Mouse (Mus musculus): ENCODE measurements around the gene Vti1a.
A peak's percentile ranks its signal among the peaks of the same experiment; 100 is the strongest.

Vti1a gene

DNA sequence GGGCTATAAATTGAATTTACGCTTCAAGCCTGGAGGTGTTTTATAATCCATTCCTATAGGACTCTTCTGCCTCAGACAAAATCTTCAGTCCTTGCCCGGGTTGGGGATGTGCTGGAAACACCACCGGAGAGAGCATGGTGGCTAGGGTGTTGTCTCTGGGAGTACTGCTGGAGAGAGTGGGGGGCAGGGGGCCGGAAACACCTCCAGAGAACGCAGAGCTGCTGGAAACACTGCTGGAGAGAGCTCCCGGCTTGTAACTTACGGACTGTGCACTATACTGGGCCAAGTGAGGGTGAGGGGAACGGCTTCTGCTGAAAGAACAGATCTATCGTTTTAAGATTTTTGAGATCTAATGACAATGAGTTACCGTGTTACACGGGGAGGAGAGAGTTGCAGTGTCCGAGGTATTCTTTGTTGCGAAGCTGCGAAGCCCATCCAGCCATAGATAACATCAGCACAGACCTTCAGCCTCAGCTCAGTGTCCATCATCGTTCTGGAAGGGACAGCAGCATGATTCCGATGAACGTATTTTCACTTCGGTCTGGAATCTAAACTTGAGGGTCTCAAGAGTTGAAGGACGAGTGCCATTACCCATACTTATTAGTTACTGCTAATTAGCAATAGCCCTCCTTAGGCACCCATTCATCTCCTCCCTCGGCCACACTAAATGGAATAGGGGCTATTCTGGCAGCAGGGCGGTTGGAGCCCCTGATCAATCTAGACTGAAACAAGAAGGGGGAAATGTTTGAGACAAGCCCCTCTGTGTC lies 140.4 kb downstream of the Vti1a start:
- DNase-seq (ENCODE audit: low spot score in 2 of 2) = no peak

DNA sequence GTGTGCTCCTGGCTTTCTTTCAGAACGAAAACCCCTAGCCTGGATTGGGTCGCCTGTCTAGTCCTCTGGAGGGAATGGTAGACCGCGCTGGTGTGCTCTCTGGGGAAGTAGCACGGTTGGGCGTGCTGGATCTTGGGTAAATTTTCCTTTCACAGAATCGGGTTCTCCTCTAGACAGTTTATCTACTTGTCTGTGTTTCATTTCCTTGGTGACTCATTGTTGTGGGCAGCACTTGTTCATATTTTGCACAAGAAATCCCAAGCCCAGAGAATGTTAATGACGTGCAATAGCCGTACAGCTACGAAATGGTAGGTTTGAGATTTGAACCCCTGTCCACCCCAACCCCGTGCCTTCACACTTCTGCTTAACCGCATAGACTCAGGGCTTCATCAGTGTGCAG lies 145.9 kb downstream of the Vti1a start:
- DNase-seq (ENCODE audit: low spot score in 2 of 2) = no peak

DNA sequence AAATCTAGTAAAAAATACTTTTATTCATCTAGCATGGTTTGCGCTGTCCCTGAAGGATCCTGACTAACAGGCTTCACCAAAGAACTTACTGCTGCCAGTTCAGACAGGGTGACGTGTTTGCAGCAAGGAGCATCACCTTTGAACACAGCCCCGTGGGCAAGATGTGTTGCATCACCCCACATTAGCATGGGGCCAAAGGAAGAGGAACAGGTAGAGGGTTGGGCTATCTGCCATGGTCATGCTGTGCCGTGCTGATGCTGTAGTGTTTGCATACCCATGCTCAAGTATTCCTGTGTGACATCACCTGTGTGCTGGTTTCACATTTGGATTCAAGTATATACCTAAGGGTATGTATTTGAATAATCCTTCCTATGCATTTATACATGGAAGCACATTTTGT lies 147.6 kb downstream of the Vti1a start:
- DNase-seq (ENCODE audit: low spot score in 2 of 2) = no peak

DNA sequence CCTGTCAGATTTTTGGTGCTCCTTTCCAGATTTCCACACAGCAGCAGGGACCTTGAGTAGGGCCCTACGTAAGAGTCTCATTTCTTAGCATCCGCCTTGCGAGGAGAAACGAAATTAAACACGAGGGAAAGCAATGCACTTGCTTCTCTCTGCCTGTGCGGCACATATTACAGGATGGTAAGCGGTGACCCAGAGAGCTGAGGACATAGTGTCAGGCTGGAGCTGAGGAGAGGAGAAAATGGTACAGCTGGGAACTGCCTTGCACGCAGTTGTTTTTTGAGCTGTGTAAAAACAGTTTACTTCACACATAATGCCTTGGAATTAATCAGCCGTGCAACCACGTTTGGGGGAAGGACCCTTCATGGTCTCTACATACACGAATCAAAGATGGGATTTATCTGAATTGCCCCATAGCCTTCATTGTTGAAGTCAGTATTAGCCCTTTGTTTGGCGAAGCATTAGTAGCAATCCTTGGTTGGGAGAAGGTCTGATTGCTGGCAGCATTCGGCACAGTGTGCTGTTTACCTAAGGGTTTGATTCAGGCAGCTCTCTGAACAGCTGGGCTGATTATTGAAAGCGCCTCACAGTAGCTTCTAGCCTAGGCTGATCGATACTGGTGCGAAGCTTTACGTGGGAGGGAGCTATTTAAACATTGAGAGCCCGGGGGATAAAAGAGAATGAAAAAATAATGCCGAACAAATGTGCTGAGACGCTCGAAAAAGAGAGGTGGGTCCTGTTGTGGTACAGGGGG lies 153.4 kb downstream of the Vti1a start:
- no peak for DNase-seq (ENCODE audit: low spot score in 2 of 2)

DNA sequence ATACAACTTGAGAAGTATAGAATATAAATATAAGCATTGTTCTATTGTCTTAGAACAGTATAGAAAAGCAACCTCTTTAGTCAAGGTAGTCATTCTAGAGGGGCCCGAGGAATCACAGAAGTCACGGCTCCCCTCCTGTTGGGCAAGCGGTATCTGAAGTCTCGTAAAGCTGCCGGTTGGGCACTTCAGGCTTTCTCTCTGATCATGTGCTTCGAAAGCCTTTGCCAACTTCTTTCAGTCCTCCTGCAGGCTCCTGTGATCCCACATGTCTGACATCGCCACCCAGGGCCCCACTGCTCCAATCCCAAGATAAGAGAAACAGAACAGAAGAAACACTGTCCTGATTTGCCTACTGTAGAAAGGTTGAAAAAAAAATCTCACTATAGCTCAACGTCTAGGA lies 156.5 kb downstream of the Vti1a start:
- no peak for DNase-seq (ENCODE audit: low spot score in 2 of 2)

DNA sequence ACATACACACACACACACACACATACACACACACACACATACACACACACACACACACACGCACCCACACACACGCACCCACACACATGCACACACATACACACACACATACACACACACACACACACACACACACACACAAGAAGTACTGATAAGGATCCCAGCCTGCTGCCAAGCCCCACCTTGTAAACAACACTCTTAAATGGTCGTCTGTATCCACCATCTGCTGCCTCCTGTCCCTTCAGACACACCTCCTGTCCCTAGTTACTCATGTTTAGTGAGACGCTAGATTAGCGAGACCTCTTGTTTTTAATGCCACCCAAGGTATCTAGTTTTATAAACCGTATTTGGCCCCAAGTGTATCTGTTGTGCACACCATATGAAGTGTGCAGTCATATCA lies 158.1 kb downstream of the Vti1a start:
- no peak for DNase-seq (ENCODE audit: low spot score in 2 of 2)

DNA sequence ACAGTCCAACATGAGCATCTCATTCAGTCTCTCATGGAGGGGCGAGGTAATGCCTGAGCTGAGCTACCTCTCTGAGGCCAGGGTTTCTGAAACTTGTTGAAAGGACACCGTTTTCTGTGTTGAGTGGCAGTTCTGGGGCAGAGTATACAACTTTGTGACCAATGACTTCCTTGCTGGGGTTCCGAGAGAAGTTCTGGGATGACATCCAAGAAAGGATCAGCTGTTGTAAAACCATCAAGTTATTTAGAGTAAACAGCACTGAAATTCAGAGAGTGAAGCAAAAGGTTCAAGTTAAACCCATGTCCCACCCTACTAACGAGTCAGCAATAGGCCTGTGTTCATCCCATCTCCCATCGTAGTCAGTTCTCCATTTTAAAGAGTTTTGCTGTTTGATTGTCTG lies 164.4 kb downstream of the Vti1a start:
- DNase-seq (ENCODE audit: low spot score in 2 of 2) = no peak

DNA sequence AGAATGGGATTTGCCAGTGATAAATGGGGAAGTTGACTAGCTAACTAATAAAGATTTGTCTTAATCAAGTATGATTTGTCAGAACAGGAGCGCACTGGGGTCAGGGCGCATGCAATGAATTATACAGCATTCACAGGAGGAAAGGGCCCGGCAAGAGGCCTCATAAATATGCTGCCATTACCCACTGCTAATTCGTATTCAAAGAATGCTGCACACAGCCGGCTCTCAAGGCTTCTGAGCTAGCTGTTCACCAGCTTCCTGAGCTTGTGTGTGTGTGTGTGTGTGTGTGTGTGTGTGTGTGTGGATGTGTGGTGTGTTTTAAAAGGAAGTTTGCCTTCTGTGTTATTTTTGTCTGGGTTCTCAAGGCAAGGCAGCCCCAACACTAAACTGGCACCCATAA lies 165.2 kb downstream of the Vti1a start:
- DNase-seq (ENCODE audit: low spot score in 2 of 2) = no peak

DNA sequence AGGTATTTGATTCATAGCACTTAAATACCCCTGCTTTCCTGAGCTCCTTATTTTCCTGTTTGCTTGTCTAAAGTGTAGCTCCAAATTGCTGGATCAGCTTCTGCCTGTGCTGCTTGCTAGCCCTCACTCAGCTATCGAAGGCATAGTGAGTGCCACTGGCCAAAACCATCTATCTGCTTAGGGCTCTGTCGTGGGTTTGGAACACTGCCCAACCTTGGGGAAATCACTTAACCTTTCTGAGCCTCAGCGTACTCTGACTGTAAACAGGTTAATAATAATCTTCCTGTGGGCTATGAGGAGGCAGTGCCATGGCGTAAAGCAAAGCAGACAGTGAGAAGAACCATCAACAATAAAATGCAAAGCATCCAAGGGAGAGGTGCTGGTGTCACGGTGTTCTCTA lies 167.4 kb downstream of the Vti1a start:
- no peak for DNase-seq (ENCODE audit: low spot score in 2 of 2)

DNA sequence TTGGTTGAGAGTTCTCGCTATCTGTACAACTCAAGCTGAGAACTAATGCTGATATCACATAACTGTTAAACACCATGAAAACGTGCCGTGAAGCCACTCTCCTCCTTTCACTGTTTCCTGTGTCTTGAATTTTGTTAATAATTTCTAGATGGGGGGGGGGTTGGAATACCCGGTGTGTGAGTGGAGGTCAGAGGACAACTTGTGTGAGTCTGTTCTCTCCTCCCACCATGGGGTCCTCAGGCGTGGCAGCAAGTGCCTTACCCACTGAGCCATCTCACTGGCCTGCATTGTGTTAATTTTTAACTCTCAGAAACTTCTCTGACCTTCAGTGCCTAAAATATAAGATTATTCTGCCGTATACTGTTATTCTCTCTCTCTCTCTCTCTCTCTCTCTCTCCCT lies 168.5 kb downstream of the Vti1a start:
- DNase-seq (ENCODE audit: low spot score in 2 of 2) = no peak

DNA sequence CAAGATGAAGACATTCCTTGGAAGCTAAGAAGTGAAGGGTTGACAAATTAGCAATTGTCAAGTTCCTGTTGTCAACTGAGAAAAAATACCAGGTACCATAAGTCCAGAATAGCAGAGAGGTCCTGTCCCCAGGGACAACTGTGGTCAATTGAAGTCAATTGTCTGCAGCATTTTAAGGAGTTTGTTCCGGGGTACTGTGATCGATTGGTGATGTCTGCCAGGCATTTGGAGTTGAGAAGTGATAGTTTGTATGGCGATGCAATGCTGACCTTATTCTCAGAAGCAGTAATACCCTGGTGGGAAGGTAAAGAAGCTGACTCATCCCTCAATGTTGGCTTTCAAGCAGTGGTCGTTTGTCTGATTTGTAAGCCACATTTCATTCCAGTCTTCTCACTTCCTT lies 170.4 kb downstream of the Vti1a start:
- no peak for DNase-seq (ENCODE audit: low spot score in 2 of 2)

DNA sequence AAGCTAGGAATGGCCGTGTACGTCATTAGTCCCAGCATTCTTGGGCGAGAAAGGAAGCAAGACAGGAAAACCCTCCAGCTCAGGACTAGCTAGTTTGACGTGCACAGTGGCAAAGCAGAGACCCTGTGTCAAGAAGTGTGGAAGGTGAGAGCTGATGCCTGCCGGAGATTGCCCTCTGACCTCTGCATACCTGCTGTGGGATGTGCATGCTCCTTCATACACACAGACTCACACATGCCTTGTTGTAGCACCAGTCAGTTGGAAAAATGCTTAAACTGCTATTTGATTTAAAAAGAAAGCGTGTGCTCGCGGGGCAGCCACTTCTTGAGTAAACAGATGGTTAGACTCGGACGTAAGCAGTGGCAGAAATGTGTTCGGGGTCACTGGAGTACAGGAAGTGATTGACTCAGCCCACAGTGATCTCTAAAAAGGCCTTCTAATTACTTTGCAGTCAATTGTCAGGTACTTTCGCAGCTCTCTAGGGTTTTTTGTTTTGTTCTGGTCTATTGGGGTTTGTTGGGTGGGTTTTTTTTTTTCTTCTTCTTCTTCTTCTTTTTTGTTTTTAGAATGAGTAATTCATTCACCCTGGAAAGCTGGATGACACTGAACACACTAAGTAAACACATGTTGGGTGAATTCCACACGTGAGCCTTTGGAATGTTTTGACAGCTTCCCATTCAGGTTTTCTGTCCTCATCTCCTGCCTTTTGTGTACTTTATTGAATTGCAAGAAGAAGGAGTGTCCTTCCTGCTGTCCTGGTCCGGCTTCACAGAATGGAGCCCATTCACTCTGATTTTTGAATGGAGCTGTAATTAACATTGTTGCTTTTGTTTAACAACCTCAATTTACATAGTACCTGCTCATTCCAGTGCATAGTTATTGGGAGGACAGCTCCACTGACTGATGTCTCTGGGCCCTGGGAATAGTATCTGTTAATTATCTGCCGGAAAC lies 175.3 kb downstream of the Vti1a start:
- DNase-seq (ENCODE audit: low spot score in 2 of 2) = no peak

DNA sequence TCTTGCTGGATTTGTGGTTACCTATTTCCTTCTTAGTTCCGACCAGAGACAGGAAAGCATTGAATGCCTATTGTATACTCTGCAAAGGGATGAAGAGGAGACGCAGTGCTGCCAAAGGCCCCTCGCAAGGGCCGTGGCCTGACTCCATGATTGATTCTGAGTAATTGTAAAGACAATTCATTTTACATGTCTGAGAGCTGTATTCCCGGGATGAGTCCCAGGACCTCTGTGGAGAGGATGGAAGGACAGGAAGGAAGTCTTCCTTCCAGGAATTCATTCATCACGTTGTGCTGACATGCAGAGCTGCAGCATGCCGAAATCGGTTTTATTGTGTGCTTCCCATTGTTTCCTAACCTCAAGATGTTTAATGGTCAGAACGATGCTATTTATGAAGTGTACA lies 180.2 kb downstream of the Vti1a start:
- DNase-seq (ENCODE audit: low spot score in 2 of 2) = no peak

DNA sequence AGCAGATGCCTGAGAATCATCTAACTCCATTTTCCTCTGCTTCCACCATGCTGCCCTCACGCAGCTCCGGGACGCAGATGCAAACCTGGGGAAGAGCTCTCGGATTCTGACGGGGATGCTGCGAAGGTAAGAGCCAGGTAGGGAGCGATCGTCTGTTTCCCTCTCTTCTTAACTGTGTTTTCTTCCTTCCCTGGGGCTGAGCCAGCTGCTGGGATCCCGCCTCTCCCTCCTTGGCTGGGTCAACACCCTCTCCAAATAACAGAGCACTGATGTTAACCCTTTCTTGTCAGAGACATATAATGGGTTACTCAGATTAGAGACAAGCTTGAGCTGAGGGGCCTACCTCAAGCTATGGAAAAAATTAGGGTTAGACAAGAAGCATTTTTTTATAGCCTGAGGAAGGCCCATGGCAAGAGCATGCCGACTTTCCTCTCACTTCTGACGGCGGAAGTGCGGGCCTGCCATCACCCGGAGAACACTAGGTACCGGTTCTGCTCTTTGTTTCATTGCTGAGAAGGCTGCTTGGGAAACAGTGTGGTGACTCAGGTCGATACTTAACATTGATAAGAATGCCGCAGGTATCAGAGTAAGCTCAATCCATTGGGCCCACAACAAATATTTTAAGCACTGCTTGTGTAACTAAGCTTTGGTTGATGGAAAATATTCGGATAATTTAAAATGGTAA lies 183.2 kb downstream of the Vti1a start:
- no peak for DNase-seq (ENCODE audit: low spot score in 2 of 2)

DNA sequence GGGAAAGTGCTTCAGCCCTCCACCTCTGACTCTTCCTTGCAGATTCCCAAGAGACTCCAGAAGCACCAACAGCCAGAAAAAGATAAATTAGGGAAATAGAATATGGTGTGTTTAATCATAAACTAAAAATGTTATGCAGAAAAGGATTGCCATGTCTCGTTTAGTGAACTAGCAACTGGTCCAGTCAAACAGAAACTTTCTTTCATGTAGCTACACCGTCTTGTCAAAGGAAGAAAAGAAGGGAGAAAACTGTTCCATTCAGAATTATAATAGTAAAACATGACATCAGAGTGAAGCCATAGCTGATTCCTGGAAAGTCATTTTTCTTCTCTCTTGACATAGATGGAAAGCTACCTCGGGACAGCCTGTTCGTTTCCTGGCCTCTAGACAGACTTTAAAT lies 185.9 kb downstream of the Vti1a start:
- no peak for DNase-seq (ENCODE audit: low spot score in 2 of 2)

DNA sequence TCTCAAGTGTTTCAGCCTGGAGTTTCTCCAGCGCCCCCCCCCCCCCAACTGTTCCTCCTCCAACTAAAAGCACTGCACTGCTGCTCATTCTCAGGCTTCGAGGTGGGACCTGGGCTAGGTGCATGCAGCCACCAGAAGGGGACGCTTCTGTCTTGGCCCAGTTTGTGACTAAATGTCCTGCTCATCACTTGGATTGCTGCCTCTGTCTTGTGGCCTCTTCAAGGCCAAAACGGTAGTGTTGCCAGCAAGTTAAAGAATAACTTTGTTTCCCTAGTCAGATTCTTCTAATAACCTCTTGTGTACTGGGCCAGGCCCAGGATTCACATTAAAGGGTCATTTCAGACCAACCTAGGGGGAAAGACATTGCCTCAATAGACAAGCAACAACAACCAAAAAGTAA lies 187.7 kb downstream of the Vti1a start:
- DNase-seq (ENCODE audit: low spot score in 2 of 2) = no peak

DNA sequence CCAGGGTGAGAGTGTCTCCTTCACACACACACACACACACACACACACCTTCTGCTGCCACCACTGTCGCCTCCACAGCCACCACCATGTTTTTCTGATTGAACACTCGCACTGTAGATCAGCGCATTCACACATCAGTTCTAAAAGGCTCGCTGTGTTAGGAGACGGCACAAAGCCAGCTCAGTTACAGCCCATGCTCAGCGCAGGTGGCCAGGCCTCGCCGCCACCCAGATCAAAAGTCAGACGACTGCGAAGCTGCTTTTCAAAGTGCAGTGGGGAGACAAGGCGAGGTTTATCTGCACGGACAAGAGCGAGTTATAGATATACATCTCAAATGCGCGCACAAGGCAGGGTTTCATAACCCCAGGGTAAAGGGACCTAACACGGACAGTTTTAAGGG lies 191.7 kb downstream of the Vti1a start:
- no peak for DNase-seq (ENCODE audit: low spot score in 2 of 2)

DNA sequence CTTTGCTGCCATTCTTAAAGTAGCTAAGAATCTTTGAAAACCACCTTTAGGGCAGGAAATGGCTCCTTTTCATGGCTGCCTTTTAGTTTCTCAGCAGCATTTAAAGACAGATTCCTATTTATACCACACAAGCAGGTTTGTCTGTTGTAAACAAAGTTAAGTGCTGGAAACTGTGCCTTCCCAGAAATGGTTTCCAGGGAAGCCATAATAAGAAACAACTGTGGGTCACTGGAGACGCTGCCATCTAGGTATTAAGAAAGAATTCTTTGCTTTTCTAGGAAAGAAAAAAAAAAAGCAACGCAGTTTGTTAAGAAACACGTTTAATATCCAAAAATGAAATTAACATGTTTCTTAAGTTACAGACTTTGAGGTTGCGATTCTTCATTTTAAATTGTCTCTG lies 192.1 kb downstream of the Vti1a start:
- DNase-seq (ENCODE audit: low spot score in 2 of 2) = no peak

DNA sequence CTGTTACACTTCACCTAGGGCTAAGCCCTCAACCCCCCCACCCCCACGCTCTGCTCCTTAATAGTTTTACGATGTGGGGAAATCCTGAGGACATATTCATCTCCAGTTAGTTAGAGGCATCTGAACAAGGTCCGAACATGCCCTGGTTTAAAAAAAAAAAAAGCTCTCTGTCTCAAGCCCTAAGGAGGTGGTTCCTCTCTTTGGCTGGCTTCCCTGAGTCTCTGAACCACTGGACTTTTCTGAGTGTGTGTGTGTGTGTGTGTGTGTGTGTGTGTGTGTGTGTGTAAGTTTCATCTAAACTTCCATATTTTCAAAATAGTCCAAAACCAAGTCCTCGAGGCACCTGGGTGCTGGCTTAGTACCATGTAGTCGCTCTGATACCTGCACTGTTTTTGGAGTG lies 192.9 kb downstream of the Vti1a start:
- DNase-seq (ENCODE audit: low spot score in 2 of 2) = no peak

DNA sequence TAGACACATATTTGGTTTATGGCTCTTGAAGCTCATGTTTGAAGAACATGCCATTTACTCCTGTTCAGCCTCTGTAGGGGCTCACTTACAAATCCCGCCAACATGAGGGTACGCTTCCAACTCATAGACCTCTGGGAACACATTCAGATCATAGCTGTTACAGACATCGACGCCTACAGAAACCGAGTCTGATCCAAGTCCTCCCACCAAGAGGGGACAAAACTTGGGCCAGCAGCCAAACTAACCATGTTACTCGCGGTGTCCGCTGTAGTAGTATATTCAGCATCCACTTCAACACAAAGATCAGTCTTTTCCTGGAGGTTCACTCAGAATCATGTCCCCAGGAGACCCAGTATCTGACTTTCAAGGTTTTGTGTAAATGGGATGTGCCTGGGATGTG lies 193.5 kb downstream of the Vti1a start:
- peak in 1 of 2 experiments; percentile 26 for DNase-seq (ENCODE audit: low spot score in 2 of 2)

DNA sequence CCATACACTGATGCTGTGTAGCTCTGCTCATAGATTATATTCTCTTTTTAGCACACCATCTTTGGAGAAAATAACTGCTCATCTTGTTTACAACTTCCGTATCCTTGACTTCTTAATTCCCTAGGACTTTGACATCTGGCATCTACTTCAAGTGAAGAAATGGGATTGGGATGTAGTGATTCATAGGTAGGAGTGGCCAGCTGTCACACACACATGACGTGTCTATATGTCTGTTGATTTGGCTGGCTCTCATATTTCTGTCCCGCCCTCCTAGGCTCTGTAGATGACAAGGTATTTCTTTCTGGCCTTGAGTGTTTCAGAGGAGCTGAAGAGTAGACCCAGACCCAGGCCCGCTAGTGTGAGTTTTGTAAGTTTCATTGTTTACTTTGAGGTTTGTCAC lies 197.8 kb downstream of the Vti1a start:
- no peak for DNase-seq (ENCODE audit: low spot score in 2 of 2)

DNA sequence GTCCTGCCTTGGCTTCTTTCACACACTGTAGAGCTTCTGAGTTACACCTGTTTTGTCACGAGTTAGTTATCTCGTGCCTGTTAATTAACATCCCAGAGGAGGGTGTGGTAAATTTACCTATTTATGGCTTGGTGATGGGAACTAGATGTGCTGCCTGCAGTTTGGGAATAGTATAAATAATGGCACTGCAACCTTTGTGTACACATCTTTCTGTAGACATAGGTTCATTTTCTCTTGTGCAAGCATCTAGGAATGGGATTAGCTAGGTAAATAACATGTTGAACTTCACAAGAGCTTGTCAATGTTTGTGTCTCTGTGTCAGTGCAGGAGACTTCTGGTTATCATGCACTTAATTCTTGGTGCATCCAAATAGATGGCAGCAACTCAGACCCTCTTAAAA lies 204.1 kb downstream of the Vti1a start:
- no peak for DNase-seq (ENCODE audit: low spot score in 2 of 2)
